Comparison of ENCODE assay signal across 11 mouse cellular contexts in genomic region chr17:26525316-26525715, GRCm38 (mm10). TPM values are rescaled to one million over a fixed set of nuclear protein-coding genes. Genes with fewer than 3 reads are reported as not detected.
DNase-seq lines count a peak whose midpoint lies in the region; ATAC-seq lines count a peak whose summit lies in the region.
"Had no signal": no experiment of that assay in that cellular context is flagged by ENCODE, and none has a peak within 500 bp of the region (broad histone marks: within the 10 kb centered on the region; RNA-seq: fewer than 3 reads in every experiment).

No protein-coding gene starts in this region.

- no peak overlapping the region for H3K27ac ChIP-seq in forebrain, embryonic 12.5 days
- H3K27ac ChIP-seq: kidney, embryonic 15.5 days had no signal

- no peak for ATAC-seq in inflammation-experienced regulatory T-cells, adult 6 months
- no peak for ATAC-seq in forebrain, embryonic 12.5 days (ENCODE audit: low FRiP score)

- H3K36me3 ChIP-seq in forebrain, embryonic 12.5 days (replicated peaks) = no peaks in the 10 kb centered on the region
- H3K36me3 ChIP-seq: G1E; kidney, embryonic 15.5 days had no signal

- H3K4me1 ChIP-seq in forebrain, embryonic 12.5 days = no peaks in the 10 kb centered on the region

- peak; percentile 37 to 60 for DNase-seq in kidney, postnatal 36 days
- no peak for DNase-seq in kidney, adult 18-20 months
- DNase-seq in urinary bladder, postnatal 25 days (ENCODE audit: low spot score) = peak; percentile 38
- DNase-seq in urinary bladder, adult 2 months (ENCODE audit: low spot score) = no peak
- peak; percentile 51 for DNase-seq in gastrocnemius, postnatal 10 days
- peak; percentile 61 for DNase-seq in telencephalon, adult 2 months (ENCODE audit: low read depth, low spot score)
- DNase-seq: thymus, adult 2 months had no signal

- H3K27me3 ChIP-seq in forebrain, embryonic 12.5 days = no peaks in the 10 kb centered on the region
- H3K27me3 ChIP-seq: kidney, embryonic 15.5 days had no signal

- no peaks in the 10 kb centered on the region for H3K9me3 ChIP-seq in forebrain, embryonic 12.5 days
- H3K9me3 ChIP-seq: G1E; kidney, embryonic 15.5 days had no signal

- 84% methylated on average over 7 of the region's 7 CpGs for WGBS in forebrain, embryonic 12.5 days

- no peak overlapping the region for H3K4me2 ChIP-seq in forebrain, embryonic 12.5 days
- H3K4me2 ChIP-seq: kidney, embryonic 15.5 days had no signal

- no peak overlapping the region for H3K9ac ChIP-seq in forebrain, embryonic 12.5 days
- H3K9ac ChIP-seq: kidney, embryonic 15.5 days had no signal

- H3K4me3 ChIP-seq in forebrain, embryonic 12.5 days (replicated peaks) = no peak overlapping the region
- H3K4me3 ChIP-seq: kidney, embryonic 15.5 days had no signal

RNA-seq across cellular contexts. Expression of gene Ergic1, which starts 36.0 kb away (rescaled TPM):
- polyA plus RNA-seq in urinary bladder, adult 2 months (2012; rRNA removed) = 152 and 155 TPM in 2 replicates
- 100 to 1,000 TPM; 115 to 117 TPM for total RNA-seq in gastrocnemius, postnatal 10 days (2021)
- polyA plus RNA-seq in inflammation-experienced regulatory T-cells, adult 6 months (2017; shearing (Covaris generic)) = 10 to 100 TPM; 35.9 to 50.4 (median 39.8) TPM
- 99.9 and 105 TPM in 2 replicates for polyA plus RNA-seq in forebrain, embryonic 12.5 days (2016; fragmentation: Nextera tagmentation; extraction: Ambion mirVana)

RNA-seq across cellular contexts. Expression of gene Dusp1, which starts 36.6 kb away (rescaled TPM):
- 67.4 and 75.0 TPM in 2 replicates for polyA plus RNA-seq in urinary bladder, adult 2 months (2012; rRNA removed)
- 10 to 100 TPM; 40.3 to 43.3 TPM for total RNA-seq in gastrocnemius, postnatal 10 days (2021)
- polyA plus RNA-seq in inflammation-experienced regulatory T-cells, adult 6 months (2017; shearing (Covaris generic)) = 10 to 100 TPM; 31.4 to 56.0 (median 32.0) TPM
- polyA plus RNA-seq in forebrain, embryonic 12.5 days (2016; fragmentation: Nextera tagmentation; extraction: Ambion mirVana) = 39.8 and 47.2 TPM in 2 replicates

Comparison
In these comparisons a context has a peak if more than half of its experiments do, and no peak if none do; other contexts are left out.
1. DNase-seq: peak in kidney, postnatal 36 days (2 of 2), urinary bladder, postnatal 25 days (single experiment), gastrocnemius, postnatal 10 days (single experiment) and telencephalon, adult 2 months (single experiment); none in kidney, adult 18-20 months (single experiment) and urinary bladder, adult 2 months (single experiment).